Comparison of ENCODE assay signal across 19 mouse cellular contexts in the genomic region with DNA sequence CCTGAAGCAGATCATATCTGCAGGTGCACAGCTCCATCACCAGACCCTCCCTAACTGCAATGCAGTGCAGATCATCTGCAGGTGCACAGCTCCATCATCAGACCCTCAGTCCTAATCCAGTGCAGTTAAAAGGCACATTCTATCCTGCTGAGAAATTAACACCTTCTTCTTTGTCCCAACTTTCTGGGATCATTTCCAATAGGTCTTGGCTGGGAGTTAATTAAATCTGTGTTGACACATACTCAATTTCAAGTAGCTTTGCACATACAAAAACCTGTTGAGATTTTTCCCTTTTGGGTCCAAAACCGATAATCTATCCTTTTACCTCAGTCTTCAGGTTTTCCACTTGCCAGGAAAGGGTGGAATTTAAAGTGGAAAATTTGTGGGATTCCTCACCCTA.
"Had no signal": no experiment of that assay in that cellular context is flagged by ENCODE, and none has a peak within 500 bp of the region (broad histone marks: within the 10 kb centered on the region; RNA-seq: fewer than 3 reads in every experiment).

No protein-coding gene starts in this region.

- ATAC-seq: midbrain, embryonic 16.5 days had no signal

- H3K9ac ChIP-seq: lung, embryonic 14.5 days; midbrain, embryonic 12.5 days; neural tube, embryonic 13.5 days; neural tube, embryonic 15.5 days had no signal

- H3K4me3 ChIP-seq: midbrain, embryonic 10.5 days; midbrain, embryonic 12.5 days; myocyte; neural tube, embryonic 13.5 days; neural tube, embryonic 15.5 days had no signal

- H3K27ac ChIP-seq: midbrain, embryonic 10.5 days; midbrain, embryonic 12.5 days; neural tube, embryonic 13.5 days; neural tube, embryonic 15.5 days had no signal

- H3K27me3 ChIP-seq: neural tube, embryonic 13.5 days; neural tube, embryonic 15.5 days had no signal

- H3K4me2 ChIP-seq: lung, embryonic 14.5 days; midbrain, embryonic 12.5 days; neural tube, embryonic 13.5 days; neural tube, embryonic 15.5 days had no signal

- H3K36me3 ChIP-seq: midbrain, embryonic 10.5 days; midbrain, embryonic 12.5 days; neural tube, embryonic 13.5 days; neural tube, embryonic 15.5 days had no signal

- H3K9me3 ChIP-seq: midbrain, embryonic 10.5 days; midbrain, embryonic 12.5 days; neural tube, embryonic 13.5 days; neural tube, embryonic 15.5 days had no signal

- DNase-seq: lung, adult 18-20 months; lung, embryonic 14.5 days; lung, postnatal 10 days; lung, postnatal 4 days; midbrain, embryonic 14.5 days; retina, postnatal 1 day; right cerebral cortex, adult 18-20 months; right cerebral cortex, postnatal 25 days; right cerebral cortex, postnatal 4 days; spleen, adult 18-20 months; thymus, adult 2 months; thymus, postnatal 25 days; thymus, postnatal 4 days had no signal
